Mouse (Mus musculus) gastrocnemius, postnatal 4 days (tissue): ENCODE data around the gene Stam. TPM values are rescaled to one million over a fixed set of nuclear protein-coding genes. Genes with fewer than 3 reads are reported as not detected.

ENCODE experiments used
- DNase-seq, 2 experiments: peaks; one replicate each; pipeline ENCODE4 v3.0.0; 2021 to 2022; ENCODE audit warnings: low spot score in 2 of 2, mixed read lengths in 2 of 2
- total RNA-seq, 2 experiments: library from RNA; stranded (reverse); gene quantifications; 2 replicates each; pipeline ENCODE4 v1.2.3; 2021

Stam gene
- total RNA-seq, 2 experiments from 2014 or later = 54.4 to 65.3 TPM

DNA sequence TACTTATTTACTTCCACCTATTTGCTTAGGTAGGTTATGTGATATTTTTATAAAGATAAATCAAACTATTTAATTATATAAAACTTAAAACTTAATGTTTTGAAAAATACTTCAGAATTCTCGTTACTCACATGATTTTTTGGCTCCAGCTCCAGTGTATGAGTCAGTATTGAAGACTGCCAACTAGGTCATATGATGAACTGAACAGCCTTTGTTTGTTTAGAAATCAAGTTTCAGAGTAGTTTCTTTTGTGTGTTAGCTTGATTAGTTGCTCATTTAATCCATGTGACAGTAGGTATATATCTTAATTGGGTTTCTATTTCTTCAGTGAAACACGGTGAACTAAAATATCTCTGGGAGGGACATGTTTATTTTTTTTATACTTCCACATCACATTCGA, 33.8 kb downstream of the Stam start:
- no peak for DNase-seq

DNA sequence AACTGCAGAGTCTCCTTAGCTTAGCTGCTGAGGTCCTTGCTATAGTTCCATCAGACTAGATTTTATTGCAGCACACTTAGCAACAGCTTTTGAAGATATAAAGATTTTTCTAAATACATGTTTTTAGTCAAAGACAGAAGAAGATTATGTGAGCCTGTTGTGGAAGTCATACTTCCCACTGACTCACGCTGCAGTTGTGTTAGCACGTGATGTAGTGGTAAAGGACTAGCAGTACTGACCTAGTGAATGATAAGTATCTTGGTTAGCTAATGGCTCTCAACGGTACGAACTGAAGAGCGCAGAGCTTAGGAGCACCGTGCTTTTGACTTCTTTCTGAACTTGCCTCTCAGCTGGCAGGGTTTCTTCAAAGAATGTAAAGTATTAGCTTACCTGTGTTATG, 52.5 kb downstream of the Stam start:
- no peak for DNase-seq

DNA sequence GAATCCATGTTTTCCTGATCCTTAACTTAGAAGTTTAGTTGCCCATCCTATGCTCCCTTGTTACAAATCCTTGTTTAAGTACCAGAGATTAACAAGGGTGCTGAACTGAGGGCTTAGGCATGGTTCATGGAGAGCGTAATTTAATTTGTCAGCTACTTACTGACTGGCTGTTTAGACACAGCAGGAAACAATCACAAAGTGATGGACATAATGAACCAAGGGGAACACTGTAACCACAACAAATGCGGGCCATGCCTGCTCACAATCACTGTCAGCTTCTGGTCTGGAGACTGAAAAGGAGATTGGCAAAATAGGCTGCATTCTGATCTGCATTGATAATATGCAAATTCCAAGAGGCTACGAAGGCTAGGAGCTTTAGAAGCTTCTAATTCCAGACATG, 53.7 kb downstream of the Stam start:
- no peak for DNase-seq

DNA sequence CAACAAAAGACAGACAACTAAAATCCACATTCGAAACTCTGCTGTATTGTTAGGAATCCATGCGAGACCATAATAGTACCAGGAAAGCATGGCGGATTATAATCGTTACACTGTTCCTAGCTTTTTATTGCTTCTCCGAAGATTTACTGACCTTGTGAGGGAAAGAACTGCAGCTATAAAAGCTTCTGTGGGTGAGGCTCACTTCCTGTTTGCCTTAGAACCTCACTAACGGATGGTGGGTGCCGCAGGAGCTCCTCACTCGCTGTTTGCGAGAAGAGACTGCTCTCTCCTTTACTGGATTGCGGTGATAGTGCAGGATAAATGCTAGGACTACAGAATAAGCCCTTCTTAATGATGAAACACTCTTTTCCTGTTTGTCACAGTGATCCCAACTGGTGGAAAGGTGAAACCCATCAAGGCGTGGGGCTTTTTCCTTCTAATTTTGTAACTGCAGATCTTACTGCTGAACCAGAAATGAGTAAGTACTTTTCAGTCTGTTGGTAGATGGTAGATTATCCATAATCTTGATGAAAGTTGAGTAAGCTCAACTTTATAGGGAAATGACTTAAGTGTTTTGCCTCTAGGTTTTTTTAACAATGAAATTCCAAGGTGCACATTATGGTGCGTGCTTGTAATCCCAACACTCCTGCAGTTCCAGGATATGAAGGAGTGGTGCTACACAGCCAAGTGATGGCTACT, 56.9 kb downstream of the Stam start:
- DNase-seq = no peak

DNA sequence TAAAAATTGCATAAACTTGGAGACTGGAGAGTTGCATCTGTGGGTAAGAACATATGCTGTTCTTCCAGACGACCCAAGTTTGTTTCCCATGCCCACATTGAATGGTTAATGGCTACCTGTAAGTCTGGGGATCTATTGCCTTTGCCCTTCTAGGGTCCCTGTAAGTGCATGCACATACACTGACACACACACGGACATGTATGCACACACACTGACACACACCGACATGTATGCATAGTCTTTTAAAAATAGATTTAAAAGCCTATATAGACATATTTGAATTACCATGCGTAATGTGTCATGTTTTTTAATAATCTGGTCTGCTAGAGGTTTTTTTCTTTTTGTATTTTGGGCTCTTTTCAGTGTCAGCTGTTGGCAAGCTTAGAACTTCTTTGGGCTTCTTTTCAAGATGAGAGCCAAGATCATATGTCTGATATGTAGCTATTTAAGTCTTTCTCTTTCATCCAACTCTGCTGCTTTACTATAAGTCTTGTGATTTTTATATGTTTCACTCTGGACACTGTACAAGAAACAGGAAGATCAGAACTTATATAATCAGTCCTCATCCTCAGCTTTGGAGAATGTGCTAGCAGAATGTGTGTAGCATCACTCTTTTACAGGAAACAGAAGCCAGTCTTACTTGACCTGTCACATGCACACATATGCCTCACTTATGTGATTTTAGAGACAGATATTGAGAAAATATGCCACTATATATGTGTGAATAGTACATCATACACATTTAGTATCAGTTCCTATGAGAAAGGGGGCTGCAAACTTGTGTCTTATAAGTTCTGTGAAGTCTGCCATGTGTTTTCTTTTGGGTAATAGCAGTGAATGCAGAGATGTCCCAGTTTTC, 58.8 kb downstream of the Stam start:
- no peak for DNase-seq

DNA sequence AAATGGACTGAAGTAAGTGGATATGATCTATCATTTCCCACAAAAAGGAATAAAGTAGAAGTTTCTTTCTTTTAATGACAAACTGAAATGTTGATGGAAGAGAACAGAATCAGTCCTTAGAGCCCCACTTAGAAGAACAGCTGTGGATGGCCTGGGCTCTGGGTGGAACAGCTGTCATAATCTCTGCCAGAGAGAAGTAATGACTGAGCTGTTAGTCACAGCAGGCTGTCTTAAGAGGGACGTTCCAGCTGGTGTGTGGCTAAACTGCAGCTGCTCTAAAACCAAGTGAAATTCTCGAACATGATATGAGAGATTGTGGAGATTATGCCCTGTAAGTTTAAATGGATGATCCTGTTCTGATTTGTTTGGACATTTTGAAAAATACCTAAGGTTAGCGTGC, 63.0 kb downstream of the Stam start:
- peak in 1 of 2 experiments; percentile 23 for DNase-seq

DNA sequence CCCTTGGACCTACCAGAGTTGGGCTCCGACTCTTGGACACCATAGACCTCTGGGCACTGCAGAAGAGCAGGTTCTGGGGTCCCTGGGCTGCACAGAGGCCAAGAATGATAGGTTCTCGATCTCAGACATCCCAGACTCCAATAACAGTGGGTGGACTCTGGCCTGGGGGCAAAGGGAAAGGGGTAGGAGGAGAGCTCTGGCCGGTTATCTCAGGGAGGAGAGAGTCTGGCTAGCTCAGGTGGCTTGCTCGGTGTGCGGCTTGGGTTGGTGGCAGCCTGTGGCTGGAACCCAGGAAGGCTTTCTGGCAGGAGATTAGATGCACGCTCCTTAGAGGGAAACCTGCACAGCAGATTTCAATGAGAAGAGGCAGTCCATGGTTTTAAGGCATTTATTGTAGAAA, 65.7 kb downstream of the Stam start:
- no peak for DNase-seq

DNA sequence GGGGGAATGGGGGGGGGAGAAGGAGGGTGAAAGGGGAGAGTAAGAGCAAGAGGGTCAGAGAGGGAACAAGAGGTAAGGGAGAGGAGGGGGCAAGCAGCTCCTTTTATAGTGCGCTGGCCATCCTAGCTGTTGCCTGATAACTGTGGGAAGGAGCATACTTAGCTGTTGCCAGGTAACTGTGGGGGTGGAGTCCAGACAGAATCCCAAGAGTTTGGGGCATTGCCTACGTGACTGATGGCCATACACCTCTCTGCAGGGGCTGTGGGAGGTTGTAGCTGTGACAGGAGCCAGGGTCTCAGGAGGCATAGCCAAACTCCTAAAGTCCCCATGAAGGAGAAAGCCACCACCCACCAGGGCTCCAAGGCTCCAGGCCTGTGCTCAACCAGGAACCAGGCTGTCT, 66.1 kb downstream of the Stam start:
- DNase-seq = no peak

DNA sequence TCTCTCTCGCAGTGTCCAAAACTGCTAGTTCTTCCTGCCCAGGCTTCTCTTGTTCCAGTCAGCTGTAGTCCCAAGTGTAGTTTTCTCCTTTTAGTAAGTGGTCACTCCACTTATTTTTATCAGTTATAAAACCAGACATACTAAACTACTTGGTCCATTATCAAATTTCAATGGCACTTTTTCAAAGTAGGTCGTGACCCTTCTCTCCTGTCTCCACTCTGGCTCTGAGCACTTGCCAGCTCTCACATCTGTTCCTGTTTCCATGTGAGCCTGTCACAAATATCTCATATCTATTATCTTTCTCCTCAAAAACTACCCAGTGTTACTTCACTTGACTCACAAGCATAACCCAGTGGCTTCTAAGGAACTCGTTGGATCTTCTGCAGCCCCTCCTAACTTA, 71.4 kb downstream of the Stam start:
- DNase-seq = peak in 1 of 2 experiments; percentile 43

DNA sequence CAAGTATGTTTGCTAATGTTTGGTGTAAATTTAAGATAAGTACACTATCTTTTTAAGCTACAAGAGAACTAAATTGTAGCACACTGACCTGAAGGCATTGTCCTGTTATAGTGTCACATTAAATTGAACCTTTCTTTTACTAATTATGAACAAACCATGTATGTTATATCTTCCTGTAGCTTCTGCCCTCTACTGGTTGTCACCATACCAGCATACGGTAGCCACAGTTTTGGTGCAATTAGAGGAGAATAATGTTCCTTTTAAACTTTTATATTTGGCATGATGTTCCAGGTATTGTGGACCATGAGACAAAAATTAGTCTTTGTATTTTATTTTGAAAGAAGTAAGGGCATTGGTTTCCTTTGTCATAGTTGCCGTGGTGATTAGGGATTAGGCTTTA, 73.0 kb downstream of the Stam start:
- no peak for DNase-seq

DNA sequence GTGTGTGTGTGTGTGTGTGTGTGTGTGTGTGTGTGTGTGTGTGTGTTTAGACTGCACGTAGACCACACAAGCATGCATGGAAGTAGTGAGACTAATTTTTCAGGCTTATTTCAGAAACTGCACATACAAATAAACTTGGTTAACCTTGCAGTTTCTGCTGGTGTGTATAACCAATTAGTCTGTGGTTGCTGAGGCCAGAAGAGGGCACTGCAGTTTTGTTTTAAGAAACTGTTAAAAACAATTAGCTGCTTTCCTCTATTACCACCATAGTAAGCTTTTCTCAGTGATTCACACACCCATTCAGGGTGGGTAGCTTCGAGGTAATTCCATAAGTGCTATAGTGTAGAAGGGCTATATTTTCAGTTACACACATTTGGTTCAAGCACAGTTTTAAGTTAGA, 76.9 kb downstream of the Stam start:
- no peak for DNase-seq

DNA sequence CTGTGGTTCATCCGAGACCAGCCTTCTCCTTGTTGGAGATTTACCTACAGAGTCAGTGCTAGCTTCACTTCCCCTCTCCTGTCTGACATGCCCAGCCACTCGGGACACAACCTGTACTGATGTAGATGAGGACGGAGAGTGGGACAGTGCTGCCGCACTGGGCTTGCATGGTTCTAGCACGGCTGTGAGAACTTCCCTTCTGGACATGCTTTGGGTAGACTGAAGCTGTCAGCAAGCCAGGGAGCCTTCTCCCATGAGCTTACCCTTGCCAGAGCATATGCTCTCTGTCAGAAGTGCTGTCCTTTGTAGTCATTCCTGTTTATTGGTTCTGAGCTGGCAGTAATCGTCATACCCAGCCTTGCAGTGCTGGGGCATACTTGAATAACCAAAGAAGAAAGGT, 78.0 kb downstream of the Stam start:
- DNase-seq = no peak

DNA sequence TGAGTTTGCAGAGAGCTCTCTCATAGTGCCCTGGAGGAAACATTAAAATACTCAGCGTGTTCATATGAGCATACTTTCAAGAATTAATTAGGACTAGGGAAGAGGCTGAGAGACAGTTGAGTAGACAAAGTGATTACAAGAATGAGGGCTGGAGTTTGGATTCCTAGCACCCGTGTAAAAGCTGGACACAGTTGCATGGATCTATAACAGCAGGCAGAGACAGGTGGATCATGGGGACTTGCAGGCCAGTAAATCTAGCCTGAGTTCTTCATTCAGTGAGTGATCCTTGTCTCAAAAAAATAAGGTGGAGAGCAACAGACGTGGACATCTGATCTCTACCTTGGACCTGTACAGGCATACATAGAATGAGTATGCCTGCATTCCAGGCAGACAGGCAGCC, 85.1 kb downstream of the Stam start:
- no peak for DNase-seq

DNA sequence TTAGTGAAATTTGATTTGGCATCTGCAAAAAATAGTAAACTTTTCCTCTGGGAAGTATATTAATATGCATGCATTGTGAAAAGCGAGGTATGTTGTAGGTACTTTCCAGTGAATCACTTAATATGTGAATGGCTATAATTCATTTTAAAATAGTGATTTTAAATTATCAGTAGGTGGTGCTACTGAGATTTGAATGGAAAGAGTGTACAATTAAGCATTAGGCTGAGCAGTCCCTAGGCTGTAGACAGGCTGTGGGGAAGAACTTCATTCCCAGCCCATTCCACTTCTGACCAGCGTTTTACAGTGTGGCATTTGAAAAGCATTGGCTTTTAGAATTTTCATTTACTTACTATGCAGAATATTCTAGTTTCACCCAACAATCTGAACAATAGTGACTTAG, 85.9 kb downstream of the Stam start:
- DNase-seq = no peak

DNA sequence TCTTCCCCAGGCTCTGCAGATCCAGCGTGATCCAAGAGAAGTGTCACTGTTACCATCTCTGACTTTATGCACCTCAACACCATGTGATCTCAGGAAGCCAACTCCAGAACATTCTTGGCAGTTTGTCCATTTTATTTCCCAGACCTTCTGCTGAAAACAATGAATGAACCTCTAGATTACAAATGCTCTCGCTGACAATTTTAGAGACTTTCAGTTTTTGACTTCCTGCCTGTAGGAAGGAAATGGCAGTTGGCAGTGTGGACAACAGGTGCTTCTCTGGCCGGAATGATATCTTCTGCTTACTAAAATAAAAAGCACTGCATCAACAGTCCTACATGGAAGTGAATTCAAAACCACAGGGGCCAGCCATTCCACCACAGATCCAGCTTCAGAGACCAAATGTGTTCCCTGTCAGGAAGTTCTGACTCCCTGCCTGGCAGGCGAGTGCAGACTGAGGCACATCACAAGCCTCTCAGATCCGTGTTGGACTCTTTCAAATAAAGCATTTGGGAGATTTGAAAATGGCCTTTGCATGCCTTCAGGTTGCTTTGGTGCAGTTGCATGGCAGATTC, 90.6 kb downstream of the Stam start:
- DNase-seq = no peak

DNA sequence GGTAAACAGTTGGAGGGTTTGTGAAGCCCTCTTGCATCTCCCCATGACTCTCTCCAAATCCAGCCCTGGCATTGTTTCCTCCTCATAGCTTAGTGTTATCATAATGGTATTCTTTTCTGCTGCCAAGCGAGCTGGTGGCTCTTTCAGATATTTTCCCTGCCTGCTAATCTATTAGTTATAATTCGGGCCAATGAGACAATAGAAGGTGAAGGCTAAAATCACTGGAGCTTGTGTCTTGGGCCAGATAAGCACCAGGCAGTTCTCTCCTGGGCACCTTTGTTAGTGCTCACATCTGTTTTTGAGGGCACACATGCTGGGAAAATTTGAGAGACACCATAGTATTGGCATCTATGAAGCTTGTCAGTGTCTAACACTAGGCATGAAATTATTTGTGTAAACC, 91.2 kb downstream of the Stam start:
- no peak for DNase-seq

DNA sequence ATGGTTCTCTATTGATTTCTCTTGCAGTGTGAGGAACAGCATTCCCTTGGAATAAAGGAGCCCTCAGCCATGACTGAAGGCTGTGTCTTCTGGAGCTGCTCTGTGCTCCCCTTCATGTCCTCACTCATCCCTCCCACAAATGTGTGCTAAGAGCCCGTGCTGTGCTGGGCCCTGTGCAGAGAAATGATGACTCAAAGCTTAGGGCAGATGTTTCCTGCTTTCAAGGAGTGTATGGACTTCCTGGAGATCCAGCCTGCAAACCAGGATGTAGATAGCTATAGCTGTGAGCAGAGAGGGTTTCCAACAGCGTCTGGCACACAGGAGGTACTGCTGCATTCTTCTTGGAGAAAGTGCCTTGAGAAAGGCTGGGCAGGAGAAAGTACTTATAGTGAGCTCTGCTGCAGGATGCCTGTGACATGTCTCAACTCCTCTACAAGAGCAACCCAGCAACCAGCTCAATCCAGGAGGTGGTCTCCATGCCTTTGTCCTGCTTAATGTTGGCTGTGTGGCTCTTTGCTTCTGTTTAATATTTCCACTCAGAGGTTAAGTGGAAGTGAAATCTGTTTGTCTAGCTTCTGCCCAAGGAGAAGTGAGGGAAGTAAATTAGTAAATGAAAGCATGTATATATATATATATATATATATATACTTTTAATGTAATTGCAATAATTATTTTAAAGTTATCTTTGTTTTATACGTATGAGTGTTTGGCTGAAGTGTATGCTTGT, 91.9 kb downstream of the Stam start:
- DNase-seq = no peak

DNA sequence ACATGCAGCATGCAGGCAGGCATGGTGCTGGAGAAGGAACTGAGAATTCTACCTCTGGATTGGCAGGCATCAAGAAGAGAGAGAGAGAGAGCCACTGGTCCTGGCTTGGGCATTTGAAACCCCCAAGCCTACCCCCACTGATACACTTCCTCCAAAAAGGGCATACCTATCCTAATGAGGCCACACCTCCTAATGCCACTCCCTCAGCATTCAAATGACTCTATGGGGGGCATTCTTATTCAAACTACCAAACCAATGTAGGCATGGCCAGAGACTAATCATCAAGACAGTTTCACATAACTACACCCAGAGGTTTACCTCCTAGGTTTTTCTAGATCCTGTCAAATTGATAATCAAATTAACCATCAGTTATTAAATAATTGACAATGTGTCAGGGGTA, 93.8 kb downstream of the Stam start:
- no peak for DNase-seq

DNA sequence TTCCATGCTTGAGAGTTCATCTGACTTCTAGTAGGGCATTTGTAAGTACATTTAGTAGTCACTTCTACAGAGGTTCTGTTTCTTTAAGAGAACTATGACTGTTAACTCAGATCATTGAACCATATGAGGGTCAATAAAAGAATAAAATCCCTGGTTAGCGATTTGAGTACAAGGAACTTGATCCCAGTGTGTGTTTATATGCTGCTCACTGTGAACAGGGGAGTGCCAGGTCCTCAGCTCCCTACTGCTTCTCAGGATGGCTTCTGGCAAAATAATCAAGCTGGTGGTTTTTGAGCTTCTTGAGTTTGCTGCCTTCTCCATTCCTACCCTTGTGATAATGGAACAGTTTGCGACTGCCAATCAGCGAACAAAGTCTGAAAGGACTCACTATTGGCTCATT, 100.4 kb downstream of the Stam start, which contains the start of gene Tmem236:
TSS of gene Tmem236 (plus strand) at position 190 of the 400 bp plus-strand sequence.
- no peak for DNase-seq

DNA sequence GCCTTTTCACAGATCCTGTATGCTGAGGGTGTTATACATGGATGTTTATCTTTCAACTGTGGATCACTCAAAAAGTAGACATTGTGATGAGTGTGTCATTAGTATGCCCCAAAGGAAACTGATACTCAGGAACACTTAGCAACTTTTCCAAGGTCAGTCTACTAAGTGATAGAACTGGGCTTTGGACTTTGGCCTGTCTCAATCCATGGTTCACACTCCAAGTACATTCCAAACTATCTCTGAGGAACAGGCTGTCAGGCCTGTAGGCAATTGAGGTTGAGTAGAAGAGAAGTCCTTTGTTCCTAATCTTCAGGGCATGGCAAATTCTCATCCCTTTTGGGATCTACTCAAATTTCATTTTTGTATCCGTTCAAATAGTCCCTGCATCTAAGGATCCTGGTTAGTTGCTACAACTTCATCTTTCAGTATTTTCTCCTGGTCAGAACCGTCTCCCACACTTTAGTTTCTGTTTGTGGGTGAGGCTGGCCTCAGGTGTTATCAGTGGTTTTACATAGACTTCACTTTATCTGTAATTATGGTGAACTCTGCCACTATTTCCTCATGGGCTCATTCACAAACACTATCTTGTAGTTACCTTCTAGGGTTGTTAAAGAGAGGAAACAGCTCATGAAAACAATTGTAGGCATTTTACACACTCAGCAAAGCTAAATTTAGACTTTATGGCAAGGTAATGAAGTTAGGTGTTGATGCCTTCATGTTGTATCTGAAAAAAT, 102.7 kb downstream of the Stam start:
- no peak for DNase-seq

DNA sequence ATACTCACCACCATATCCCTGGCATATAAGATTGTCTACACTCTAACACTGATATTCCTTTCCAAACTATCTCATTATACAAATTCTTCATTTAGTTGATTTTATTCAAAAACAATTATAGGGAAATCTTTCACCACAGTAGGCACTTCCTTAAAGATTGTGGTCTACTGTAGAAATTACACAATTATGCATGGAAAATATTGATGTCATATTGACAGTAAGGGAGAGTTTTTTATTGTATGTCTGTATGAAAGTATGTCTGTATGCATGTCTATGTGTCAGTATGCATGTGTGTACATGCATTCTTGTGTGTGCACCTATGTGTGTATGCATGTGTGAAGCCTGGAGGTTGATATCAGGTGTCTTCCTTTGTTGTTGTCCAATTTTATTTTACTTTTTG, 110.5 kb downstream of the Stam start:
- no peak for DNase-seq
